Mouse (Mus musculus) thymus, adult 2 months (tissue): Measurements from ENCODE around the gene Hspa1a.

Experiments used
- CTCF ChIP-seq: fragments of 200-500 bp; IDR thresholded peaks from 2 replicates; pipeline ENCODE4 v1.5.1; 2012; ENCODE audit warnings: mild to moderate bottlenecking, control low read depth, low read length, moderate library complexity, borderline replicate concordance; ENCODE audit not compliant: control insufficient read depth, poor library complexity, insufficient read depth; ENCODE audit errors: extremely low read depth
- POLR2A ChIP-seq: fragments of 200-500 bp; IDR thresholded peaks from 2 replicates; pipeline ENCODE4 v1.6.1; 2012; ENCODE audit warnings: mild to moderate bottlenecking, low read length, control low read depth, moderate library complexity; ENCODE audit not compliant: control insufficient read depth, poor library complexity, insufficient read depth; ENCODE audit errors: extremely low read depth

DNA sequence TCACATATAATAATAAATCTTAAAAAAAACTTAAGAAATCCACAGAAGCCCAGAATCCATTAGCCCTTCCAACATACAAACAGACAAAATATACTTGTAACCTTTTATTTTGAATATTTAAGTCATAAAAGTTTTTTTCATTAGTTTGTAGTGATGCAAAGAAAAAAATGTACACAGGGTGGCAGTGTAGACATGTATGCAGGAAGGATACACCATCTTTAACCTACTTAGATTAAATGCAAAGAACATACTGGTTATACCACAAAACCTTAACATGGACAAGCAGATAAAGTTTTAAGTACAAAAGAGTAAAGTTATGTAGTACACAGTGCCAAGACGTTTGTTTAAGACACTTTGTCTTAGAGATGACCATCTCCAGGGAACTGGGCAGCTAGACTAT is 15.6 kb downstream of the Hspa1a start:
- TF ChIP-seq POLR2A (no peak), CTCF (no peak)
